Mouse (Mus musculus): ENCODE measurements around the gene Klk15. TPM values are rescaled to one million over a fixed set of nuclear protein-coding genes. Genes with fewer than 3 reads are reported as not detected.
"Not testable (repeated sequence)": the region's sequence is repeated elsewhere in the genome, so short reads cannot be mapped to it uniquely, and the experiment has no call there.

Klk15 gene
- not detected for total RNA-seq (2021)
- long read RNA-seq: 0 reads

- DNase-seq (ENCODE audit: low spot score in 2 of 2): no peak
These were observed at the start of gene Klk15 for GRCm38 (mm10) chr7:43933440-43933839. Klk15 (plus strand) TSS chr7:43933740.

- no peak for DNase-seq (ENCODE audit: low spot score in 2 of 2)
These were observed 42.2 kb upstream of the Klk15 start for GRCm38 (mm10) chr7:43891365-43891764.

GRCm38 (mm10) chr7:43891788-43892187 lies 41.8 kb upstream of the Klk15 start:
- DNase-seq (ENCODE audit: low spot score in 2 of 2): no peak

GRCm38 (mm10) chr7:43894836-43895235 lies 38.7 kb upstream of the Klk15 start:
- DNase-seq (ENCODE audit: low spot score in 2 of 2): peak; percentile 93 to 95

- no peak for DNase-seq (ENCODE audit: low spot score in 2 of 2)
These were observed 18.7 kb upstream of the Klk15 start for GRCm38 (mm10) chr7:43914821-43915220.

- no peak for DNase-seq (ENCODE audit: low spot score in 2 of 2)
These were observed 15.1 kb upstream of the Klk15 start for GRCm38 (mm10) chr7:43918426-43918825.

GRCm38 (mm10) chr7:43918871-43919270 lies 14.7 kb upstream of the Klk15 start:
- DNase-seq (ENCODE audit: low spot score in 2 of 2): no peak

- peak; percentile 66 to 74 for DNase-seq (ENCODE audit: low spot score in 2 of 2)
These were observed 13.7 kb upstream of the Klk15 start for GRCm38 (mm10) chr7:43919559-43920451.

GRCm38 (mm10) chr7:43920582-43920981 lies 13.0 kb upstream of the Klk15 start:
- no peak for DNase-seq (ENCODE audit: low spot score in 2 of 2)

GRCm38 (mm10) chr7:43921087-43921486 lies 12.5 kb upstream of the Klk15 start:
- no peak for DNase-seq (ENCODE audit: low spot score in 2 of 2)

- no peak for DNase-seq (ENCODE audit: low spot score in 2 of 2)
These were observed 11.6 kb upstream of the Klk15 start for GRCm38 (mm10) chr7:43921941-43922340.

GRCm38 (mm10) chr7:43925985-43926384 lies 7.6 kb upstream of the Klk15 start:
- DNase-seq (ENCODE audit: low spot score in 2 of 2): no peak

GRCm38 (mm10) chr7:43928521-43928920 lies 5.0 kb upstream of the Klk15 start:
- DNase-seq (ENCODE audit: low spot score in 2 of 2): no peak

- no peak for DNase-seq (ENCODE audit: low spot score in 2 of 2)
These were observed 1.2 kb upstream of the Klk15 start for GRCm38 (mm10) chr7:43932337-43932736.

GRCm38 (mm10) chr7:43934747-43935146 lies 1.2 kb downstream of the Klk15 start:
- no peak for DNase-seq (ENCODE audit: low spot score in 2 of 2)

GRCm38 (mm10) chr7:43936551-43936950 lies 3.0 kb downstream of the Klk15 start:
- DNase-seq (ENCODE audit: low spot score in 2 of 2): no peak

- DNase-seq (ENCODE audit: low spot score in 2 of 2): not testable (repeated sequence)
These were observed 8.8 kb downstream of the Klk15 start for GRCm38 (mm10) chr7:43942293-43942692.

GRCm38 (mm10) chr7:43944727-43945264 lies 11.3 kb downstream of the Klk15 start:
- no peak for DNase-seq (ENCODE audit: low spot score in 2 of 2)

GRCm38 (mm10) chr7:43950364-43950763 lies 16.8 kb downstream of the Klk15 start, which contains the start of gene Klk1b8:
Klk1b8 (plus strand) TSS chr7:43950664.
- DNase-seq (ENCODE audit: low spot score in 2 of 2): no peak

- peak in 1 of 2 experiments; percentile 19 for DNase-seq (ENCODE audit: low spot score in 2 of 2)
These were observed 19.2 kb downstream of the Klk15 start for GRCm38 (mm10) chr7:43952703-43953102.

- DNase-seq (ENCODE audit: low spot score in 2 of 2): no peak
These were observed 32.9 kb downstream of the Klk15 start, which contains the start of gene Klk1b1 for GRCm38 (mm10) chr7:43966451-43966850. Klk1b1 (plus strand) TSS chr7:43966751.

- no peak for DNase-seq (ENCODE audit: low spot score in 2 of 2)
These were observed 33.5 kb downstream of the Klk15 start for GRCm38 (mm10) chr7:43967058-43967457.

All from layer of hippocampus, postnatal 10 days (tissue).